Mouse (Mus musculus) midbrain, embryonic 11.5 days (tissue): ENCODE measurements around the gene Gnai2. TPM values are rescaled to one million over a fixed set of nuclear protein-coding genes. Genes with fewer than 3 reads are reported as not detected.

ENCODE experiments used
- ATAC-seq: fragments of 200-750 bp; cut with Nextera tagmentation; 2 replicates; pipeline ENCODE4 v1.8.0; 2017; ENCODE audit warnings: moderate TSS enrichment, moderate library complexity; ENCODE audit not compliant: low FRiP score
- DNase-seq: peaks from one replicate; pipeline ENCODE4 v3.0.0; 2015; ENCODE audit warnings: low spot score; ENCODE audit errors: missing footprints
- H3K27ac ChIP-seq: fragments of 300-500 bp; sonication (generic); 2 replicates; pipeline ENCODE4 v1.5.1; 2014; ENCODE audit warnings: low read depth, low read length
- H3K27me3 ChIP-seq: fragments of 300-500 bp; sonication (generic); 2 replicates; pipeline ENCODE4 v1.6.1; 2014; ENCODE audit warnings: mild to moderate bottlenecking, low read length, moderate library complexity, mixed read lengths; ENCODE audit not compliant: control insufficient read depth, insufficient read depth
- H3K36me3 ChIP-seq: fragments of 300-500 bp; sonication (generic); 2 replicates; pipeline ENCODE4 v1.6.1; 2014; ENCODE audit warnings: mild to moderate bottlenecking, low read length, moderate library complexity, mixed read lengths; ENCODE audit not compliant: control insufficient read depth, insufficient read depth
- H3K4me1 ChIP-seq: fragments of 300-500 bp; sonication (generic); 2 replicates; pipeline ENCODE4 v1.6.1; 2014; ENCODE audit warnings: low read length; ENCODE audit not compliant: control insufficient read depth, insufficient read depth
- H3K4me2 ChIP-seq: fragments of 300-500 bp; sonication (generic); 2 replicates; pipeline ENCODE4 v1.6.1; 2014; ENCODE audit warnings: mild to moderate bottlenecking, moderate library complexity
- H3K4me3 ChIP-seq: fragments of 300-500 bp; sonication (generic); 2 replicates; pipeline ENCODE4 v1.5.1; 2014; ENCODE audit warnings: low read depth, low read length
- H3K9ac ChIP-seq: fragments of 300-500 bp; sonication (generic); 2 replicates; pipeline ENCODE4 v1.6.1; 2014; ENCODE audit warnings: low read length
- H3K9me3 ChIP-seq: fragments of 300-500 bp; sonication (generic); 2 replicates; pipeline ENCODE4 v1.6.1; 2016; ENCODE audit warnings: low read length; ENCODE audit not compliant: control insufficient read depth
- WGBS: fragments of 180-500 bp; shearing (Covaris S2); extraction: QIAGEN DNeasy Blood & Tissue Kit; methylation state at CpG from one replicate; pipeline ENCODE4 v1.1.7; 2014; 5-methylcytosine and 5-hydroxymethylcytosine counted together
- polyA plus RNA-seq: library from polyadenylated mRNA; unstranded; fragments of >200 nt; fragmentation: Nextera tagmentation; extraction: Ambion mirVana; gene quantifications from 2 replicates; pipeline ENCODE4 v1.2.1, GENCODE M21; 2014

Gene Gnai2
- polyA plus RNA-seq, 1 experiment from 2014 or later: 581 TPM

DNA sequence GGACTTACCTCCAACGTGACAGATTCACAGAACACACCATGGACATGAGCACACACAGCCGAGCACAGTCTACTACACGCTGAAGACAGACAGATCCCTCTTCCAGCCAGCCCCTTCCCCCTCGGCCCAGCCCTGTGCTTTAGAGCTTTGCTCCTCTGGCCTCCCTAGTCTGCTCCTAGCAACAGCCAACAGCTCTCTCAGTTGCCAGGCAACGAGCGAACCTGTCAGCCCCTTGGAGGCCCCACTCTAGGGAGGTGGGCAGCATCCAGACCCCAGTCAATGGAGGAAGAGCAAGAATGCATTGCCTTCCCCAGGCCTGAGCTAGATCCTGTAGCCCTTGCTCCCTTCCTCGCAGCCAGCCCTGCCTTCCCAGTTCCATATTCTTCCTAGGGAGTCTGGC lies 1.9 kb upstream of the Gnai2 start:
- peak; percentile 76 for ATAC-seq
- Histone ChIP-seq H3K9ac (peak overlapping the region; percentile 37), H3K9me3 (no peaks in the 10 kb centered on the region), H3K4me2 (peak overlapping the region; percentile 38), H3K27me3 (no peaks in the 10 kb centered on the region), H3K27ac (peak overlapping the region; percentile 92), H3K36me3 (no peaks in the 10 kb centered on the region), H3K4me1 (peaks cover 45% of the 10 kb centered on the region), H3K4me3 (0 out of 2 replicates have a peak overlapping the region, but pooled peaks have one; percentile 0)
- 9% methylated on average over 7 of the region's 7 CpGs for WGBS
- peak; percentile 97 for DNase-seq

DNA sequence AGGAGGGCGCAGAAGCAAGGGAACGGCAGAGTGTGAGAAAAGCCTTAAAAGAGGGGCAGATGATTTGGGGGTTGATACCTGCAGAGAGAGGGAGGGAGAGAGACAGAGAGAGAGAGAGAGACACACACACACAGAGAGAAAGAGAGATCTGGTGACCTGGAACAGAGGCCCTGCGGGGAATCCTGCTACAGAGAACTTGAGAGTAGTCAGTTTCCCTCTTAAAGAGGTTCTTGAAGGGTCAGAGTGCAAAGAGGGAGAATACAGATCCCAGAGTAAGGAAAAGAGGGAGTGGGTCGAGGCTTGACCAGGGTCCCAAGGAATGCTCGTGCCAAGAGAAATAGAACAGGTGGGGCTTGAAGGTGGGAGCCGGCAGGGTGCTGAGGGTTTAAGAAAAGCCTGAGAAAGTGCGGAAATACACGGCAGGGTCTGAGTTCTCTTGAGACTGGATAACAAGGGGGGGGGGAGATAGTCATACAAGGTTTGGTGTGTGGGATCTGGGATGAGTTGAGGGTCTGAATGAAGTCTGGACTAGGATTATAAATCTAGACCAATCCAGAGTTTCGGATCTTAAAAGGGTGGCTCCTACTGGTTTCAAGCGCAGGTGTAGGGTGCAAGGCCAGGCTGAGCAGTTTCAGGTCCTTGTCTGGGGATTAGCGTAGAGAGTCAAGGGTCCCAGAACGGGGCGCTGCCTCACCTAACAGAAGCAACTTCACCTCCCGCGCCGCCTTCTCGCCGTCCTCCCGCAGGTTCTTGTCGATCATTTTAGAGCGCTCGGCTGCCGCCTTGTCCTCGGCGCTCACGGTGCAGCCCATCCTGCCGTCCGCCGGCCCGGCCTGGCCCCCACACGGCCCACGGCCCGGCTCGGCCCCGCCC lies 525 bp downstream of the Gnai2 start:
- Histone ChIP-seq H3K4me3 (peak overlapping the region; percentile 67), H3K4me1 (peaks cover 57% of the 10 kb centered on the region), H3K9me3 (no peaks in the 10 kb centered on the region), H3K27me3 (no peaks in the 10 kb centered on the region), H3K4me2 (peak overlapping the region; percentile 97), H3K36me3 (no peaks in the 10 kb centered on the region; the same call in 1 of the 2 replicates), H3K9ac (peak overlapping the region; percentile 85), H3K27ac (peak overlapping the region; percentile 100)
- no peak for ATAC-seq
- WGBS: under 1% methylated on average over 35 of the region's 35 CpGs
- DNase-seq: peak; percentile 93

- Histone ChIP-seq H3K4me1 (peaks cover 65% of the 10 kb centered on the region), H3K4me3 (peak overlapping the region; percentile 67), H3K9me3 (no peaks in the 10 kb centered on the region), H3K36me3 (no peaks in the 10 kb centered on the region; the same call in 1 of the 2 replicates), H3K27me3 (no peaks in the 10 kb centered on the region), H3K4me2 (peak overlapping the region; percentile 97), H3K9ac (peak overlapping the region; percentile 85), H3K27ac (peak overlapping the region; percentile 100)
- ATAC-seq (no peak), DNase-seq (peak; percentile 95)
- WGBS: under 1% methylated on average over 15 of the region's 15 CpGs
Observed at GRCm38 (mm10) chr9:107633661-107634405, 1.3 kb downstream of the Gnai2 start.

- DNase-seq (peak; percentile 96), ATAC-seq (no peak)
- H3K9ac ChIP-seq: peak overlapping the region; percentile 85
- H3K36me3 ChIP-seq: no peaks in the 10 kb centered on the region; the same call in 1 of the 2 replicates
- peak overlapping the region; percentile 100 for H3K27ac ChIP-seq
- H3K4me3 ChIP-seq: peak overlapping the region; percentile 67
- peak overlapping the region; percentile 97 for H3K4me2 ChIP-seq
- WGBS: 2% methylated on average over 33 of the region's 33 CpGs
- no peaks in the 10 kb centered on the region for H3K27me3 ChIP-seq
- peaks cover 71% of the 10 kb centered on the region for H3K4me1 ChIP-seq
- H3K9me3 ChIP-seq: no peaks in the 10 kb centered on the region
Observed at GRCm38 (mm10) chr9:107633091-107633660, 2.0 kb downstream of the Gnai2 start.

- ATAC-seq (no peak), DNase-seq (no peak)
- Histone ChIP-seq H3K27me3 (no peaks in the 10 kb centered on the region), H3K27ac (peak overlapping the region; percentile 100), H3K4me1 (peaks cover 74% of the 10 kb centered on the region), H3K4me2 (peak overlapping the region; percentile 97), H3K9me3 (no peaks in the 10 kb centered on the region), H3K36me3 (no peaks in the 10 kb centered on the region; the same call in 1 of the 2 replicates), H3K9ac (peak overlapping the region; percentile 85), H3K4me3 (peak overlapping the region; percentile 67)
- 28% methylated on average over 6 of the region's 6 CpGs for WGBS
Observed at GRCm38 (mm10) chr9:107632478-107632877, 2.7 kb downstream of the Gnai2 start.

- peaks cover 74% of the 10 kb centered on the region for H3K4me1 ChIP-seq
- H3K4me3 ChIP-seq: peak overlapping the region; percentile 67
- H3K27ac ChIP-seq: peak overlapping the region; percentile 100
- H3K4me2 ChIP-seq: peak overlapping the region; percentile 97
- no peaks in the 10 kb centered on the region; the same call in 1 of the 2 replicates for H3K36me3 ChIP-seq
- H3K9me3 ChIP-seq: no peaks in the 10 kb centered on the region
- H3K9ac ChIP-seq: peak overlapping the region; percentile 85
- no peaks in the 10 kb centered on the region for H3K27me3 ChIP-seq
- no peak for ATAC-seq
- no peak for DNase-seq
- WGBS: 63% methylated on average over 8 of the region's 8 CpGs
Observed at GRCm38 (mm10) chr9:107631861-107632260, 3.3 kb downstream of the Gnai2 start.

DNA sequence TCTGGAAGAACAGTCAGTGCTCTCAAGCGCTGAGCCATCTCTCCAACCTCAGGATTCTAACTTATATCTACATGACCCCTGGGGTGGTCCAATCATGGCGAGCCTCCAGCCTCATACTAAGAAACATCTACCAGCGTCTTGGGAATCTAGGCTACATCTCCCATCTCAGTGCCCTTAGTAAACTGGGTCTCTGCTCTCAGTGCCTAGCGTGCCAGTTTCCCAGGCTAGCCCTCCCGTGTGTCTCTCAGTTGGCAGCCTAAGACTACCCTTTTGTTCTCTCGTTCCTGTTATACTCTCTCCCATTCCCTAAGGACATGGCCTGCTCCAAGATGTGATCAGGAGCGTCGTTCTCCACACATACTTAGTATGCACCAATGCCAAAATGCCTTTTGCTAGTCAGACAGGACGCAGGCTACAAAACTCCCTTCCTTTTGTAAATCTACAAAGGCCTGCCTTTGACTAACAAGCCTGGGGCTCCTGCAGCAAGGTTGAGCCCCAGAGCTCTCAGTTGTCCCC lies 3.8 kb downstream of the Gnai2 start:
- H3K9me3 ChIP-seq: no peaks in the 10 kb centered on the region
- peak overlapping the region; percentile 67 for H3K4me3 ChIP-seq
- no peaks in the 10 kb centered on the region for H3K27me3 ChIP-seq
- no peaks in the 10 kb centered on the region; the same call in 1 of the 2 replicates for H3K36me3 ChIP-seq
- ATAC-seq (no peak), DNase-seq (peak; percentile 91)
- 30% methylated on average over 9 of the region's 9 CpGs for WGBS
- peak overlapping the region; percentile 100 for H3K27ac ChIP-seq
- H3K4me2 ChIP-seq: peak overlapping the region; percentile 97
- H3K9ac ChIP-seq: peak overlapping the region; percentile 85
- H3K4me1 ChIP-seq: peaks cover 76% of the 10 kb centered on the region

DNA sequence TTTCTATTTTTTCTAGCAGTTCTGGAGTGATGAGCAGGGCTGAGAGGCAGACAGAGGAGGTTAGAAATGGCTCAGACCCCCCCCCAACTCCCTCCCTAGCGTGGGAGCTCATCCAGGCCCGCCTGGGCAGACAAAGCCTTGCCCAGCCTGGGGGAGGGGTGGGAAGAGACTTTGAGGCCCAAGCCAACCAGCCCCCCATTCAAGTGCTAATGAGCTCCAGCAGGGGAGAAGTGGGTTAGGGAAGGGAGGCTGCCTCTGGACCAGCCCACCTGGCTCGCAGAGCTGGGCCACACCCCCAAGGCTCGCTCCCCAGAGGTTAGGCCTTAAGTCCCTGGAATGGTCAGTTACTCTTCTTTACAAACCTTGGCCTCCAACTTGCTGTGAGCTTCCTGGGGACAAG lies 4.6 kb downstream of the Gnai2 start:
- DNase-seq: peak; percentile 98
- peak overlapping the region; percentile 28 for H3K4me3 ChIP-seq
- peaks cover 76% of the 10 kb centered on the region for H3K4me1 ChIP-seq
- H3K36me3 ChIP-seq: no peaks in the 10 kb centered on the region; the same call in 1 of the 2 replicates
- H3K27me3 ChIP-seq: no peaks in the 10 kb centered on the region
- 1% methylated on average over 4 of the region's 4 CpGs for WGBS
- H3K9me3 ChIP-seq: no peaks in the 10 kb centered on the region
- peak overlapping the region; percentile 85 for H3K9ac ChIP-seq
- H3K27ac ChIP-seq: peak overlapping the region; percentile 100
- peak; percentile 61 for ATAC-seq
- peak overlapping the region; percentile 97 for H3K4me2 ChIP-seq
